ENCODE assay signal across 12 mouse cellular contexts in the genomic region with DNA sequence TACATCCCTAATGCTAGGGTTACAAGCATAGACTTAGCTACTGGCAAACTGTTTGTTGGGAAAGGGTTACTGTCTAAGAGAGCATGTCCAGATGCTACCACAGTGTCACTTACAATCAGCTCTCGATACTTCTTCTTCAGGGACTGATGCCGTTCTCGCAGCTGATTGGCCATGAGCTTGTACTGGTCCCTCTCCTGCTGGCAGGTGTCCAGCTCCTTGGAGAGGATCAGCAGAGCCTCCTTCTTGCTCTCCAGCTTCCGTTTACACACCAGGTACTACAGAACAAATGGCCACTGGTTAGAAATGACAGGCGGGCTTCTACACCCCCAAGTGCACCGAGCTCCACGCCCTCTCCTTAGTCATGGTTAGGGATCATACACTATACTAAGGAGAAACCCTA.
"Had no signal": no experiment of that assay in that cellular context is flagged by ENCODE, and none has a peak within 500 bp of the region (broad histone marks: within the 10 kb centered on the region; RNA-seq: fewer than 3 reads in every experiment).

No protein-coding gene starts in this region.

- ATAC-seq: intestine, embryonic 15.5 days; midbrain, embryonic 13.5 days had no signal

- H3K36me3 ChIP-seq: intestine, embryonic 15.5 days; limb, embryonic 13.5 days; neural tube, embryonic 15.5 days had no signal

- H3K4me3 ChIP-seq: intestine, embryonic 15.5 days; limb, embryonic 13.5 days; midbrain, embryonic 13.5 days; neural tube, embryonic 15.5 days had no signal

- H3K27ac ChIP-seq: intestine, embryonic 15.5 days; limb, embryonic 13.5 days; liver, embryonic 14.5 days; midbrain, embryonic 13.5 days; neural tube, embryonic 15.5 days had no signal

- H3K4me1 ChIP-seq: intestine, embryonic 15.5 days; limb, embryonic 13.5 days; midbrain, embryonic 13.5 days; neural tube, embryonic 15.5 days had no signal

- H3K9me3 ChIP-seq: intestine, embryonic 15.5 days; limb, embryonic 13.5 days; neural tube, embryonic 15.5 days had no signal

- DNase-seq: kidney, adult 18-20 months; kidney, postnatal 36 days; layer of hippocampus, adult 9-11 months; layer of hippocampus, postnatal 36 days; lung, adult 18-20 months; thymus, adult 2 months; thymus, postnatal 25 days had no signal

- H3K9ac ChIP-seq: intestine, embryonic 15.5 days; limb, embryonic 13.5 days; liver, embryonic 14.5 days; midbrain, embryonic 13.5 days; neural tube, embryonic 15.5 days had no signal

- H3K27me3 ChIP-seq: intestine, embryonic 15.5 days; limb, embryonic 13.5 days; midbrain, embryonic 13.5 days; neural tube, embryonic 15.5 days had no signal

- H3K4me2 ChIP-seq: intestine, embryonic 15.5 days; limb, embryonic 13.5 days; midbrain, embryonic 13.5 days; neural tube, embryonic 15.5 days had no signal
